Mouse (Mus musculus): Measurements from ENCODE around the gene Prdm16.

Gene Prdm16

GRCm38 (mm10) chr4:154511767-154512166 is 124.9 kb downstream of the Prdm16 start:
- DNase-seq, result no peak

DNA sequence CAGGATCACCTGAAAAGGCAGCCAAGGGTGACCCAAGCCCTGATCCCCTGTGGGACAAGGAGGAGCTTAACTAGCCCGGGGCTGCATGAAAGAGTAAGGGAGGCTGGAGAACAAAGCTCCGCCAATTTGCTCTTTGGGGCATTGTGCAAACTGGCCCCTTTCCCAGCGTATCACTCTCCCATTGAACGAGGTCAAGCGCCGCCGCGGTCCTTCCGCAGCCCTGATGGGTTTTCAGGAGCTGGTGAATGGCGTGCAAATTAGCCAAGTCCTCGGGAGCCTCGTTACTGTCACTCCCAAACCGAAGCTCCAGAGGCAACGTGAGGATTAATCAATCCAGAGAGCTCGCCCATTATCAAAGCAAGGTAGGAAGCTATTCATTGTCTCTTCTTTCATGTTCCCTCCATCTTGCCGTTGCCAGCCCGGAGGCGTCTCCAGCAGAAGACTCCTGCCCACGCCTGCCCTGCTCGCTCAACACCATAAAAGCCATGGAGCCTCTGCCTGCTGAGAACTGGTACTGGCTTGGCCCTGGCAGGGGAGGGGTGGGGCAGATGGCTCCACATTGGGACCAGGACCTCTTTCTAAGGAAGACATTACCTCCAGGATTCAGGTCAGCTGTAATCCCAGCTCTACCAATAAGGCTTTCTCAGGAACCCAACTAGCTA is 129.8 kb downstream of the Prdm16 start:
- no peak for DNase-seq

GRCm38 (mm10) chr4:154505313-154505712 is 131.4 kb downstream of the Prdm16 start:
- peak; percentile 40 to 67 for DNase-seq

DNA sequence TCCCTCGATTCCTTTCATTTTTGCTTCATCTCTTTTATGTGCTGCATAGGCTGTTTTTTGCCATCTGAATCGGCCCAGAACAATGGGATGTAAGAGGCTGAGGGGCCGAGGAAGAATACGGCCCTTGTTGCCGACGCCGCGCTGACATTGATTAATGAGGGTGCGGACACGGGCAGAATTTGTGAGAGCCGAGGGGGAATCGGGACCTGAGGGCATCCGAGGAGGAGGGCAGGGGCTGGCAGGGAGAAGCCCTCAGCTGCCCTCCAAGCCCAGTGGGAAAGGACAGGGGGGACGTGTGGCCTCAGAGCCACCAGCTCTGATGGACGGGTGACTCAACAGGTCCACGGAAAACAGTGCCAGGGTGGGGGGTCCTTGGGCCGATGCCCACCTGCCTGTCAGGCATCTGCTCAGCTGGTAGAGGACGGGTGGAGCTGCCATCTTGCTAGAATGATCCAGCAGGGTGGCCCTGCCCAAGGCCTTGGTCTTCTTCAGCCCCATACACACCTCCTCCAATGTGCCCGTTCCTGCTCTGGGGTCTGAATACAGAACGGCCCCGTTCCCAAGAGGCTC is 133.3 kb downstream of the Prdm16 start:
- DNase-seq, result no peak

DNA sequence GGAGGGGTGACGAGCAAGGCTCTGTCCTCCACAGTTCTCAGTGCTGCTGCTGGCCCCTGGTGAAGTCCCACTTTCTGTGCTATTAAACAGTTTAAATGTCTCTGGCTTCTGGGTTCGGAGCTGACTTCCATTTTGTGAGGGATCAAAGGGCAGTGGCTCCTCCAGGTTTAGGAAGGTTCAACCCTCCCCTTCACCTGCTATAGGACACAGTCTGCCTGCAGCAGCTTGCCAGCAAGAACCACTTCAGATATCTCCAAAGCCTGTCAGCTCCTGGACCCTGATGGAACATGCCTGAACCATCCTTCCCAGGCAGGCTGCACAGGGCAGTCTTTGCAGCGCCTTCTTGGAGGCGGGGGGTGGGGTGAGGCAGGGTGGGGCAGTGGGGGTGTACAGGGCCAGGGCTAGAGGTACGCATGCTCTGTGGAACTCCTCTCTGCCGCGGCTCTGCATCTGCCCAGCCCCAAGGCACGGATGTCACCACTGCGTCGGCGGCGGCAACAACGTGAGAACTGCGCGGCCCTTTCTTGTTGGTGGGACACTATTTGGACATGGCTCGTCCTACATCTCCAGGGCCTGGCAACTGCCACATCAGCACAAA is 134.2 kb downstream of the Prdm16 start:
- no peak for DNase-seq

- no peak for DNase-seq
Measured at GRCm38 (mm10) chr4:154500695-154501094, 136.0 kb downstream of the Prdm16 start.

GRCm38 (mm10) chr4:154499701-154500523 is 136.8 kb downstream of the Prdm16 start:
- DNase-seq, result peak; percentile 73 to 83

GRCm38 (mm10) chr4:154497423-154498175 is 139.1 kb downstream of the Prdm16 start:
- peak in 1 of 2 experiments; percentile 61 for DNase-seq

GRCm38 (mm10) chr4:154496991-154497390 is 139.7 kb downstream of the Prdm16 start:
- DNase-seq, result peak; percentile 98

GRCm38 (mm10) chr4:154496522-154496921 is 140.2 kb downstream of the Prdm16 start:
- no peak for DNase-seq

DNA sequence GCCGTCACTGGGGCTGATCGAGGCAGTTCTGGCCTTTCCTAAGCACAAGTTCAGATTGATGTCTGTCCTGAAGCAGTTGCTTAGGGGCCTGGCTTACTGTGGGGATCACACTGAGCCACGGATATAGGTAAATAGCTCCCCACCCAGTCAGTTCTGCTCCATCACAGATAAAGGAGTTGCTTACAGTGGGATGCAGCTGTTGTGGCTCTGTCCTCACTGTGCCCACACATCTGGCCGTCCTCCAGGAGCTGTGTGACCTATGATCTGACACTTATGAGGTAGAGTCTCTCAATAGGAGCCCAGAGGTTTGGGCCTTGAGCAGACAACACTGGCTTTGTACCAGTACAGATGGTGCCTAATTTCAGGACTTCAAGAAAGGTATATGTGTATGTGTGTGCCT is 142.7 kb downstream of the Prdm16 start:
- no peak for DNase-seq

DNA sequence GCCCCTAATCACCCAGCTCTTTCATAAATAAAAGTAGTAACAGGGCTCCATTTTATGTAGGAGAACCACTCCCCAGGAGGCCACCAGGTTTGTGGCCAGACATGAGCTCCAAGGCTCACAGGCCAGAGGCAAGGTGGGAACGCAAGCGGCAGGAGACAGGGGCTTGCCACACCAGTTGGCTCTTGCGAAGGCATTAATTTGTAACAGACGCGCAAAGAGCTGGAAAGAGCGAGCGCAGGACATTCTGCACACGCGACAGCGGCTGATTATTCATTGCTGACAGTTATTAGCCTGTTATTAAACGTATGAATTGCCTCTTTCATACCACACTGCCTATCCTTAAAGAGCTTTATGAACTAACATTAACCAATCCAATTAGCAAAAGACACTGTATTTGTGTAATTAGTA is 144.0 kb downstream of the Prdm16 start:
- no peak for DNase-seq

DNA sequence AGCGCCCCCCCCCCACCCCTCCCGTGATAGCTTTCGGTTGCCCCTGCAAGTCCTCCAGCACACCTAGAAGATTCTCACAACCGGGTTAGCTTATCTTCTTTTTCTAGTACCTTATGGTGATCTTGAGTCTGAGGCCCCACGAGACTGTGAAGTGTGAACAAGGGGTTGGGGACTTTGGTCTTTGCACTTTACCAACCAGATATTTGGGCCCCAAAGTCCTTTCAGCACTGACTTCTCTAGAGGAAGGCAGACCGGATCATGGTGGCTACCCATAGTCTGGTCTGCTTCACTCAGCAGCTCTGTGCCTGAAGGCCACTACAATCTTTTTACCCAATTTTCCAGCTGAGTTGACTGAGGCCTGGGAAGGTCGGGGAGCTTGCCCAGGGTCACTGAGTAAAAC is 144.4 kb downstream of the Prdm16 start:
- no peak for DNase-seq

GRCm38 (mm10) chr4:154488031-154488430 is 148.6 kb downstream of the Prdm16 start:
- DNase-seq, result no peak

GRCm38 (mm10) chr4:154482695-154483094 is 154.0 kb downstream of the Prdm16 start:
- DNase-seq, result no peak

GRCm38 (mm10) chr4:154481771-154482637 is 154.7 kb downstream of the Prdm16 start:
- DNase-seq, result no peak

DNA sequence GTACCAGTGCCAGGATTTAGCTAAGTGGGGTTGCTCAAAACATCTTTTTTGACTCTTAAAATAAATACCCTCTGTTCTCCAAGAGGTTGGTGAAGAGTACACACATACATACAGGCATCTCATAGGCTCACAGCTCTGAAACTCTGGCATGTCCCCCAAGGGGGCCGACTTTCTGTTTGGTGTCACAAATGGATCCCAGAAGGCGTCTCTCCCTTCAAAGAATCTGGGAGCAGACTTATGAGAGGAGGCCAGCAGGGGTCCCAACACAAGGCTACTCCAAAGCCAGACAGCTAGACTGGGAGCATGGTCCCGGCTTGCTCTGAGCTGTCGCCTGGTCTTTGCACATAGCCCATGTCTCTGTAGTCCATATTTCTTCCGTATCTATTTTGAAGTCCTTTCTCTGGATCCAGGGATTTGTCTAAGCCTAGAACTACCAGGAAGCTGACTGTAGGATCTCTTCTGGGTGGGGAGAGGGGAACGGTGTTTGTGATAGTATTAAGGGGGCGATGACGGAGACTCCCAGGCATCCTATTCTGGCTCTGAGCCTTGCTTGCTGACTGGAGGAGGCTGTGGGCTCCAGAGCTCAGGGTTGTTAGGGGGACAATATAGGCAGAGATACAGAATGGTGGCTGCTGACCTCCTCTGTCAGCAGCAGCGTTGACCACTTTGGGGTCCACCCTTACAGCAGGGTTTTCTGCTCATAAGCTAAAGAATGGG is 156.0 kb downstream of the Prdm16 start:
- no peak for DNase-seq

- peak in 1 of 2 experiments; percentile 48 for DNase-seq
Measured at GRCm38 (mm10) chr4:154480143-154480542, 156.5 kb downstream of the Prdm16 start.

GRCm38 (mm10) chr4:154478933-154479613 is 157.6 kb downstream of the Prdm16 start:
- peak in 1 of 2 experiments; percentile 56 for DNase-seq

GRCm38 (mm10) chr4:154473571-154474307 is 162.9 kb downstream of the Prdm16 start:
- no peak for DNase-seq
